Comparison of ENCODE assay signal across 8 mouse cellular contexts in the genomic region with DNA sequence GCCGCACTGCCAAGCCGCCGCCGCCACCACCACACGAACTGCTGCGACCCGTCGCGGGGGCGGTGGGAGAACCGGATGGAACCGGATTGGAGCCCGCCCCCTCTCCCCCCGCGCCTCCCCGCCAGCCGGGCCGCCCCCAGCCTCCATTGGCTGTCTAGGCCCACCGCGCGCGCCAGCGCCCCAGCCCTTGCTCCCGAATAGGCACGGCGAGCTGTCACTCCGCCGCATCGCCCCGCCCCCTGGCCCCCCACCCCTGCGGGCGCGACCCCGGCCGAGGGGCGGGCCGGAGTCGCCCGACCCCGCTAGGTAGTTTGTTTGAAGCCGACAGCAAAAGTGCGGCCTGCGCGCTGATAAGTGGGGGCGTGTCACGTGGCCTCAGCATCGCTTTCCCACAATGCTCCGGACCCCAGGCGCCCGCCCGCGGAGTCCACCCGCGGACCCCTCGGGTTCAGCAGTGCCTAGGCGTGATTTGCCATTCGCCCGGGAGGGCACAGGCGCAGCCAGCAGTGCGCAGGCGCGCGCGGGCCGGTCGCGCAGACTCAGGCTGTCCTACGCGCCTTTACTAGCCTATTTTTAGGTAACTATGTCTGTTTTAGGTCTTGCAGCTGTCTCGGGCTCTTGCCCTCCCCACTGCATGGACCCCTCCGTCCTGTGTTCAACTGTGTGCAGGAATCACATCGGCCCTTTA. TPM values are rescaled to one million over a fixed set of nuclear protein-coding genes. Genes with fewer than 3 reads are reported as not detected.
DNase-seq lines count a peak whose midpoint lies in the region; ATAC-seq and TF ChIP-seq lines count a peak whose summit lies in the region.

Gene Hmgn1 (minus strand): TSS at position 73 of the 688 bp plus-strand sequence.

- H3K4me3 ChIP-seq in E14TG2a.4 (replicated peaks; ENCODE audit: low read length), result peak within 1 kb of the TSS; percentile 97
- H3K4me3 ChIP-seq in forebrain, embryonic 13.5 days, result peak within 1 kb of the TSS; percentile 69
- H3K4me3 ChIP-seq in liver, postnatal 0 days (ENCODE audit: low read depth, low read length), result peak within 1 kb of the TSS; percentile 80
- H3K4me3 ChIP-seq in neural tube, embryonic 14.5 days (ENCODE audit: low read depth, low read length), result peak within 1 kb of the TSS; percentile 96

- H3K27me3 ChIP-seq in E14TG2a.4 (ENCODE audit: insufficient read depth, low read length), result no peaks in the 10 kb centered on the region
- H3K27me3 ChIP-seq in forebrain, embryonic 13.5 days, result no peaks in the 10 kb centered on the region
- no peaks in the 10 kb centered on the region for H3K27me3 ChIP-seq in liver, postnatal 0 days (ENCODE audit: insufficient read depth, low read length)
- no peaks in the 10 kb centered on the region for H3K27me3 ChIP-seq in neural tube, embryonic 14.5 days (ENCODE audit: control insufficient read depth, insufficient read depth, low read length)

- peak within 1 kb of the TSS; percentile 89 for H3K4me2 ChIP-seq in forebrain, embryonic 13.5 days
- H3K4me2 ChIP-seq in liver, postnatal 0 days (ENCODE audit: low read depth, low read length), result peak within 1 kb of the TSS; percentile 70
- peak within 1 kb of the TSS; percentile 97 for H3K4me2 ChIP-seq in neural tube, embryonic 14.5 days (ENCODE audit: low read depth, low read length)

- no peak for TF ChIP-seq EP300 in liver, postnatal 0 days (IDR thresholded peaks at IDR 0.05; ENCODE audit: low read depth)

- peak within 1 kb of the TSS; percentile 88 for H3K9ac ChIP-seq in forebrain, embryonic 13.5 days
- H3K9ac ChIP-seq in liver, postnatal 0 days (replicated peaks), result peak within 1 kb of the TSS; percentile 86
- H3K9ac ChIP-seq in neural tube, embryonic 14.5 days (replicated peaks; ENCODE audit: low read depth, low read length), result peak within 1 kb of the TSS; percentile 95

- intact Hi-C loops in heart, postnatal 10 days (cut with DNase I), result loop anchor here (1.0 to 2.0 kb wide), 2 partner anchors 17 to 44 kb away; partner anchors contain the start of gene Wrb

- under 1% methylated on average over 55 of the region's 72 CpGs for WGBS in forebrain, embryonic 13.5 days
- WGBS in large intestine, adult 2 months, result under 1% methylated on average over 70 of the region's 72 CpGs
- 1% methylated on average over 65 of the region's 72 CpGs for WGBS in liver, postnatal 0 days (ENCODE audit: insufficient replicate concordance)
- under 1% methylated on average over 53 of the region's 72 CpGs for WGBS in neural tube, embryonic 14.5 days

- ATAC-seq in forebrain, embryonic 13.5 days, result peak; percentile 97
- peak; percentile 94 for ATAC-seq in liver, postnatal 0 days
- ATAC-seq in neural tube, embryonic 14.5 days (ENCODE audit: low read depth), result peak; percentile 97

- no peaks in the 10 kb centered on the region for H3K9me3 ChIP-seq in E14TG2a.4 (ENCODE audit: low read length)
- H3K9me3 ChIP-seq in forebrain, embryonic 13.5 days (replicated peaks), result no peaks in the 10 kb centered on the region
- H3K9me3 ChIP-seq in liver, postnatal 0 days (ENCODE audit: low read length), result no peaks in the 10 kb centered on the region
- H3K9me3 ChIP-seq in neural tube, embryonic 14.5 days (ENCODE audit: control insufficient read depth, low read length), result no peaks in the 10 kb centered on the region

- peak within 1 kb of the TSS; percentile 98 for H3K27ac ChIP-seq in forebrain, embryonic 13.5 days
- peak within 1 kb of the TSS; percentile 94 for H3K27ac ChIP-seq in liver, postnatal 0 days (ENCODE audit: low read depth)
- H3K27ac ChIP-seq in neural tube, embryonic 14.5 days (ENCODE audit: low read depth, low read length), result peak within 1 kb of the TSS; percentile 99

- H3K4me1 ChIP-seq in E14TG2a.4 (replicated peaks; ENCODE audit: low read depth, low read length), result peaks cover 46% of the 10 kb centered on the region
- H3K4me1 ChIP-seq in forebrain, embryonic 13.5 days, result peaks cover 39% of the 10 kb centered on the region
- H3K4me1 ChIP-seq in liver, postnatal 0 days (ENCODE audit: insufficient read depth), result peaks cover 8% of the 10 kb centered on the region; the same call in 1 of the 2 replicates
- peaks cover 17% of the 10 kb centered on the region for H3K4me1 ChIP-seq in neural tube, embryonic 14.5 days (ENCODE audit: control insufficient read depth, insufficient read depth, low read length)

- TF ChIP-seq CTCF in E14TG2a.4 (conservative IDR thresholded peaks at IDR 0.05; ENCODE audit: low read length), result no peak
- no peak for TF ChIP-seq CTCF in liver, postnatal 0 days (IDR thresholded peaks at IDR 0.05; ENCODE audit: low read depth)

- DNase-seq in c-Kit-positive CD71-positive TER-119-positive erythroid progenitor cells, embryonic 14.5 days (ENCODE audit: low spot score), result peak; percentile 77
- DNase-seq in heart, postnatal 10 days, result peak; percentile 96 to 97
- no peak for DNase-seq in large intestine, adult 2 months (ENCODE audit: low read depth, low spot score)
- DNase-seq in liver, postnatal 0 days, result peak; percentile 93
- peak; percentile 99 for DNase-seq in testis, postnatal 10 days (ENCODE audit: low spot score)

- peaks cover 41% of the 10 kb centered on the region for H3K36me3 ChIP-seq in E14TG2a.4 (ENCODE audit: insufficient read depth, low read length)
- H3K36me3 ChIP-seq in forebrain, embryonic 13.5 days (ENCODE audit: poor library complexity, severe bottlenecking), result peaks cover 35% of the 10 kb centered on the region
- peaks cover 12% of the 10 kb centered on the region for H3K36me3 ChIP-seq in liver, postnatal 0 days (replicated peaks; ENCODE audit: insufficient read depth, low read length)
- peaks cover 35% of the 10 kb centered on the region for H3K36me3 ChIP-seq in neural tube, embryonic 14.5 days (ENCODE audit: control insufficient read depth, insufficient read depth, low read length)

RNA-seq across cellular contexts. Expression of gene Hmgn1, which starts in this region (rescaled TPM):
- polyA plus RNA-seq in forebrain, embryonic 13.5 days (2015; fragmentation: Nextera tagmentation; extraction: Ambion mirVana), result 656 and 774 TPM in 2 replicates
- total RNA-seq in heart, postnatal 10 days (2021), result 100 to 1,000 TPM in 1 of 2 experiments, 10 to 100 TPM in 1; 94.6 to 120 TPM
- polyA plus RNA-seq in large intestine, adult 2 months (2012; rRNA removed), result 16.6 and 18.2 TPM in 2 replicates
- polyA plus RNA-seq in liver, postnatal 0 days (2015; fragmentation: Nextera tagmentation; extraction: Ambion mirVana), result 109 and 113 TPM in 2 replicates
- polyA plus RNA-seq in neural tube, embryonic 14.5 days (2014; fragmentation: Nextera tagmentation; extraction: Ambion mirVana), result 255 and 354 TPM in 2 replicates
